ENCODE assay signal across 8 mouse cellular contexts in the genomic region with DNA sequence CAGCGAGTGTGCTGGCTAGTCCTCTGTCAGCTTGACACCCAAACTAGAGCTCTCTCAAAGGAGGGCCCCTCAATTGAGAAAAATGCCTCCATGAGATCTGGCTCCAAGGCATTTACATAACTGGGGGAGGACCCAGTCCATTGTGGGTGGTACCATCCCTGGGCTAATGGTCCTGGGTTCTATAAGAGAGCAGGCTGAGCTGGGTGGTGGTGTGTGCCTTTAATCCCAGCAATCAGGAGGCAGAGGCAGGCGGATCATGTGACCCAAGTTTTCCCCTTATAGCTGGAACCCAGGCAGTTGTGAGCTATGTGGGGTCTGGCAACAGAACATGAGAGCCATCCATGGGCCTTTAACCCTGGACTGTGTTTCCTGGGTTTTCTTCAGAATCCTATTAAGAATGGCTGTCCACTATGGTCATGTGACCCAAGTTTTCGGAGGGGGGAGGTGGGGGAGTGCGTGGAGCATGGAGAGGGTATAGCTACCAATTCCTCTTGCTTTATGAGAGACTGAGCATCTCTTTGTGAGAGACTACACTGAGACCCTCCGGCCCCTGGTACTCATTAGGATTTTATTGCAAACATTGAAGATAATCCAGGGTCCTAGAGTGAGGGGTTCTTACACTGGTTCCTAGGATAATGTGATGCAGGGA. TPM values are rescaled to one million over a fixed set of nuclear protein-coding genes. Genes with fewer than 3 reads are reported as not detected.
DNase-seq lines count a peak whose midpoint lies in the region; ATAC-seq and TF ChIP-seq lines count a peak whose summit lies in the region.

No protein-coding gene starts in this region.

- peak overlapping the region; percentile 79 for H3K4me2 ChIP-seq in hindbrain, embryonic 11.5 days (replicated peaks; ENCODE audit: low read depth, low read length)
- H3K4me2 ChIP-seq in liver, postnatal 0 days (ENCODE audit: low read depth, low read length) = peak overlapping the region; percentile 84

- peak overlapping the region; percentile 90 for H3K9ac ChIP-seq in hindbrain, embryonic 11.5 days (ENCODE audit: low read depth, low read length)
- H3K9ac ChIP-seq in liver, postnatal 0 days (replicated peaks) = peak overlapping the region; percentile 80

- H3K27me3 ChIP-seq in hindbrain, embryonic 11.5 days (ENCODE audit: control insufficient read depth, insufficient read depth, low read length) = no peaks in the 10 kb centered on the region
- H3K27me3 ChIP-seq in liver, postnatal 0 days (ENCODE audit: insufficient read depth, low read length) = no peaks in the 10 kb centered on the region

- peaks cover 5% of the 10 kb centered on the region; the same call in 1 of the 2 replicates for H3K36me3 ChIP-seq in hindbrain, embryonic 11.5 days (ENCODE audit: control insufficient read depth, insufficient read depth, low read length)
- peaks cover 29% of the 10 kb centered on the region for H3K36me3 ChIP-seq in liver, postnatal 0 days (replicated peaks; ENCODE audit: insufficient read depth, low read length)

- no peak for DNase-seq in layer of hippocampus, adult 2 months (ENCODE audit: low spot score in 2 of 2)
- DNase-seq in layer of hippocampus, adult 9-11 months = no peak
- peak; percentile 24 for DNase-seq in brain, adult 2 months (ENCODE audit: low read depth, low spot score)
- no peak for DNase-seq in hindbrain, embryonic 11.5 days (ENCODE audit: low spot score)
- DNase-seq in liver, postnatal 0 days = no peak
- DNase-seq in T-cell, adult 2 months (ENCODE audit: low spot score) = no peak
- no peak for DNase-seq in right cerebral cortex, postnatal 14 days
- DNase-seq in urinary bladder, adult 2 months (ENCODE audit: low spot score) = no peak

- WGBS in hindbrain, embryonic 11.5 days = 22% methylated on average over 5 of the region's 5 CpGs
- WGBS in liver, postnatal 0 days (ENCODE audit: insufficient replicate concordance) = 31% methylated on average over 5 of the region's 5 CpGs

- no peaks in the 10 kb centered on the region for H3K9me3 ChIP-seq in hindbrain, embryonic 11.5 days (ENCODE audit: control insufficient read depth, low read length)
- H3K9me3 ChIP-seq in liver, postnatal 0 days (ENCODE audit: low read length) = no peaks in the 10 kb centered on the region

- peak; percentile 58 for ATAC-seq in hindbrain, embryonic 11.5 days (ENCODE audit: low FRiP score)
- ATAC-seq in liver, postnatal 0 days = no peak

- H3K4me1 ChIP-seq in hindbrain, embryonic 11.5 days (replicated peaks; ENCODE audit: control insufficient read depth, insufficient read depth, low read length) = peaks cover 7% of the 10 kb centered on the region
- peaks cover 37% of the 10 kb centered on the region for H3K4me1 ChIP-seq in liver, postnatal 0 days (ENCODE audit: insufficient read depth)

- H3K4me3 ChIP-seq in layer of hippocampus, adult 2 months = peak overlapping the region; percentile 89
- H3K4me3 ChIP-seq in hindbrain, embryonic 11.5 days (ENCODE audit: low read depth, low read length) = peak overlapping the region; percentile 73
- H3K4me3 ChIP-seq in liver, postnatal 0 days (ENCODE audit: low read depth, low read length) = peak overlapping the region; percentile 76

- peak overlapping the region; percentile 97 for H3K27ac ChIP-seq in layer of hippocampus, adult 2 months
- H3K27ac ChIP-seq in hindbrain, embryonic 11.5 days (ENCODE audit: low read depth, low read length) = peak overlapping the region; percentile 74
- H3K27ac ChIP-seq in liver, postnatal 0 days (ENCODE audit: low read depth) = peak overlapping the region; percentile 92

- TF ChIP-seq CTCF in layer of hippocampus, adult 2 months (conservative IDR thresholded peaks at IDR 0.05) = no peak
- TF ChIP-seq CTCF in liver, postnatal 0 days (IDR thresholded peaks at IDR 0.05; ENCODE audit: low read depth) = no peak

- no peak for TF ChIP-seq EP300 in liver, postnatal 0 days (IDR thresholded peaks at IDR 0.05; ENCODE audit: low read depth)

RNA-seq across cellular contexts. Expression of a gene that starts 5.0 kb away (rescaled TPM):
- under 1 TPM in 1 of 2 experiments, not detected in 1; 0.18 TPM for total RNA-seq in layer of hippocampus, adult 2 months (2021)
- 0.32 TPM in 1 of 2 replicates, not detected in the other for polyA plus RNA-seq in hindbrain, embryonic 11.5 days (2014; fragmentation: Nextera tagmentation; extraction: Ambion mirVana)
- polyA plus RNA-seq in liver, postnatal 0 days (2015; fragmentation: Nextera tagmentation; extraction: Ambion mirVana) = 6.7 and 7.0 TPM in 2 replicates
- polyA plus RNA-seq in urinary bladder, adult 2 months (2012; rRNA removed) = 6.5 and 10.6 TPM in 2 replicates

RNA-seq across cellular contexts. Expression of a gene that starts 8.4 kb away (rescaled TPM):
- 100 to 1,000 TPM; 223 to 239 TPM for total RNA-seq in layer of hippocampus, adult 2 months (2021)
- polyA plus RNA-seq in hindbrain, embryonic 11.5 days (2014; fragmentation: Nextera tagmentation; extraction: Ambion mirVana) = 340 and 348 TPM in 2 replicates
- polyA plus RNA-seq in liver, postnatal 0 days (2015; fragmentation: Nextera tagmentation; extraction: Ambion mirVana) = 173 and 176 TPM in 2 replicates
- 190 and 203 TPM in 2 replicates for polyA plus RNA-seq in urinary bladder, adult 2 months (2012; rRNA removed)

RNA-seq across cellular contexts. Expression of a gene that starts 25.4 kb away (rescaled TPM):
- 10 to 100 TPM; 37.9 to 39.7 TPM for total RNA-seq in layer of hippocampus, adult 2 months (2021)
- 26.0 and 32.4 TPM in 2 replicates for polyA plus RNA-seq in hindbrain, embryonic 11.5 days (2014; fragmentation: Nextera tagmentation; extraction: Ambion mirVana)
- 7.6 and 8.8 TPM in 2 replicates for polyA plus RNA-seq in liver, postnatal 0 days (2015; fragmentation: Nextera tagmentation; extraction: Ambion mirVana)
- 45.8 and 50.9 TPM in 2 replicates for polyA plus RNA-seq in urinary bladder, adult 2 months (2012; rRNA removed)

RNA-seq across cellular contexts. Expression of a gene that starts 26.4 kb away (rescaled TPM):
- total RNA-seq in layer of hippocampus, adult 2 months (2021) = 10 to 100 TPM; 77.1 to 83.3 TPM
- polyA plus RNA-seq in hindbrain, embryonic 11.5 days (2014; fragmentation: Nextera tagmentation; extraction: Ambion mirVana) = 92.8 and 106 TPM in 2 replicates
- polyA plus RNA-seq in liver, postnatal 0 days (2015; fragmentation: Nextera tagmentation; extraction: Ambion mirVana) = 44.1 and 47.2 TPM in 2 replicates
- polyA plus RNA-seq in urinary bladder, adult 2 months (2012; rRNA removed) = 62.3 and 66.6 TPM in 2 replicates

RNA-seq across cellular contexts. Expression of a gene that starts 53.5 kb away (rescaled TPM):
- total RNA-seq in layer of hippocampus, adult 2 months (2021) = 10 to 100 TPM; 81.0 to 87.2 TPM
- 119 TPM in 2 replicates for polyA plus RNA-seq in hindbrain, embryonic 11.5 days (2014; fragmentation: Nextera tagmentation; extraction: Ambion mirVana)
- 9.8 and 11.5 TPM in 2 replicates for polyA plus RNA-seq in liver, postnatal 0 days (2015; fragmentation: Nextera tagmentation; extraction: Ambion mirVana)
- polyA plus RNA-seq in urinary bladder, adult 2 months (2012; rRNA removed) = 22.5 and 22.6 TPM in 2 replicates
